Mouse (Mus musculus) hindbrain, embryonic 10.5 days (tissue): ENCODE data around the gene Olfr446. TPM values are rescaled to one million over a fixed set of nuclear protein-coding genes. Genes with fewer than 3 reads are reported as not detected.

Source experiments
- DNase-seq: peaks from one replicate; pipeline ENCODE4 v3.0.0-alpha.2; 2017; ENCODE audit warnings: low spot score
- H3K27ac ChIP-seq: fragments of 300-500 bp; sonication (generic); 2 replicates; pipeline ENCODE4 v1.5.1; 2016; ENCODE audit warnings: mild to moderate bottlenecking, moderate library complexity
- H3K27me3 ChIP-seq: fragments of 300-500 bp; sonication (generic); 2 replicates; pipeline ENCODE4 v1.6.1; 2016; ENCODE audit warnings: mild to moderate bottlenecking; ENCODE audit not compliant: poor library complexity, insufficient read depth, severe bottlenecking
- H3K36me3 ChIP-seq: fragments of 300-500 bp; sonication (generic); 2 replicates; pipeline ENCODE4 v1.6.1; 2016; ENCODE audit warnings: mild to moderate bottlenecking, moderate library complexity
- H3K4me1 ChIP-seq: fragments of 300-500 bp; sonication (generic); replicated peaks from 2 replicates; pipeline ENCODE4 v1.6.1; 2016; ENCODE audit warnings: mild to moderate bottlenecking
- H3K4me3 ChIP-seq: fragments of 300-500 bp; sonication (generic); 2 replicates; pipeline ENCODE4 v1.5.1; 2016; ENCODE audit warnings: mild to moderate bottlenecking, moderate library complexity
- H3K9me3 ChIP-seq: fragments of 300-500 bp; sonication (generic); 2 replicates; pipeline ENCODE4 v1.6.1; 2016; ENCODE audit warnings: mild to moderate bottlenecking, moderate library complexity
- WGBS: fragments of 180-500 bp; shearing (Covaris S2); methylation state at CpG from one replicate; pipeline ENCODE4 v1.1.7; 2016; 5-methylcytosine and 5-hydroxymethylcytosine counted together
- polyA plus RNA-seq: library from polyadenylated mRNA; unstranded; fragments of >200 nt; fragmentation: Nextera tagmentation; extraction: Ambion mirVana; gene quantifications from 2 replicates; pipeline ENCODE4 v1.2.1, GENCODE M21; 2016

Gene Olfr446
- polyA plus RNA-seq = not detected in 2 replicates

- no peak within 1 kb of the TSS for H3K4me3 ChIP-seq
- no peaks in the 10 kb centered on the region for H3K4me1 ChIP-seq
- no peaks in the 10 kb centered on the region for H3K27me3 ChIP-seq
- H3K36me3 ChIP-seq = no peaks in the 10 kb centered on the region
- H3K9me3 ChIP-seq = no peaks in the 10 kb centered on the region
- 80% methylated on average over 2 of the region's 2 CpGs for WGBS
- no peak for DNase-seq
- no peak within 1 kb of the TSS for H3K27ac ChIP-seq
Measured at GRCm38 (mm10) chr6:42921077-42921476, at the start of gene Olfr446. Gene Olfr446 (plus strand): TSS chr6:42921377.

- no peak for DNase-seq
- no peaks in the 10 kb centered on the region for H3K4me1 ChIP-seq
- no peak overlapping the region for H3K27ac ChIP-seq
- H3K4me3 ChIP-seq = no peak overlapping the region
- 0 out of 2 replicates have a peak, but pooled peaks cover 3% of the 10 kb centered on the region for H3K9me3 ChIP-seq
- no peaks in the 10 kb centered on the region for H3K27me3 ChIP-seq
- no peaks in the 10 kb centered on the region for H3K36me3 ChIP-seq
Measured at GRCm38 (mm10) chr6:42876323-42876722, 44.9 kb upstream of the Olfr446 start.

GRCm38 (mm10) chr6:42890141-42890540 is 31.0 kb upstream of the Olfr446 start, which contains the start of gene Olfr448:
Gene Olfr448 (plus strand): TSS chr6:42890441.
- H3K27me3 ChIP-seq = no peaks in the 10 kb centered on the region
- 96% methylated on average over 1 of the region's 1 CpGs for whole genome bisulfite sequencing
- H3K4me1 ChIP-seq = no peaks in the 10 kb centered on the region
- H3K27ac ChIP-seq = no peak within 1 kb of the TSS
- no peak within 1 kb of the TSS for H3K4me3 ChIP-seq
- no peaks in the 10 kb centered on the region for H3K36me3 ChIP-seq
- no peaks in the 10 kb centered on the region for H3K9me3 ChIP-seq
- no peak for DNase-seq

DNA sequence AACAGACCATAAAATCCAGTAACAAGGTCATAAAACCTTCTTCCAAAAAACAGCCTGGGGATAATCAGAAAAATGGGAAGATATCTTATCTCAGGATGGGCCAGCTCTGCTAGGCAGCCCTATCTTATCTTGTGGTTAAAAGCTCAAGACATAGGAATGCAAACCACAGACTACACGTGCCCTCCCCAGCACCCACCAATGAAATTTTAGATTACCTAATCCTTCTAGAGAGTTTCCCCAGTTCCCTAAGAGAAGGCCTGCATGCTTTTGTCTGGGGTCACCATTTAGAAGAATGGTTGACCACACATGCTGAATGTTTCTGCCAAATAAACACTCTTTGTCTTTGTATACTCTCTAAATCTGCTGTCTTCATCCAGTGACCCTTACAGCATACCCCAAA is 20.8 kb upstream of the Olfr446 start:
- Histone ChIP-seq H3K36me3 (no peaks in the 10 kb centered on the region), H3K9me3 (no peaks in the 10 kb centered on the region), H3K27ac (no peak overlapping the region), H3K4me3 (no peak overlapping the region), H3K27me3 (peaks cover 3% of the 10 kb centered on the region), H3K4me1 (peaks cover 10% of the 10 kb centered on the region; the same call in 1 of the 2 replicates)
- DNase-seq = no peak
- 33% methylated on average over 1 of the region's 1 CpGs for WGBS

- no peak within 1 kb of the TSS for H3K27ac ChIP-seq
- no peak within 1 kb of the TSS for H3K4me3 ChIP-seq
- no peaks in the 10 kb centered on the region for H3K36me3 ChIP-seq
- no peak for DNase-seq
- H3K4me1 ChIP-seq = no peaks in the 10 kb centered on the region
- no peaks in the 10 kb centered on the region for H3K9me3 ChIP-seq
- H3K27me3 ChIP-seq = peaks cover 3% of the 10 kb centered on the region; the same call in 1 of the 2 replicates
Measured at GRCm38 (mm10) chr6:42908578-42908977, 12.6 kb upstream of the Olfr446 start, which contains the start of gene Olfr447. Gene Olfr447 (plus strand): TSS chr6:42908878.

DNA sequence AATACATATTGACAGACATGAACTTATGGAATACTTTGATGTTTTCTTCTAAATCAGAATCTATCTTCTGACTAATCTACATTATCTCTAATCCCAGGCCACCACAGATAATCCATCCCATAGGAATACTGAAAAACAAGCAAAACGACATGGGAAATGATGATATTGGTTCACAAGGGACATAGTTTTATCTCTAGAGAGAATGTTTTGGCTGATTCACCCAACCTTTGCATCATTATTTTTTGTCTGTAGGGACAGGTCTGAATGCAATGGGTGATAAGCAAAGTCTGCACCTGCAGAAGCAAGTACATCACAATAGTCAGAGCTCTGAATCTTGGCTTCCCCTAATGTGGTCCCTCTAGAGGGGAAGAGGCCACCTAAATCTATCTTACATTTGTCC is 27.6 kb downstream of the Olfr446 start, which contains the start of gene Olfr444:
Gene Olfr444 (plus strand): TSS at position 301 of the 400 bp plus-strand sequence.
- no peak within 1 kb of the TSS for H3K27ac ChIP-seq
- H3K36me3 ChIP-seq = no peaks in the 10 kb centered on the region
- no peak for DNase-seq
- H3K27me3 ChIP-seq = no peaks in the 10 kb centered on the region
- WGBS = 76% methylated on average over 1 of the region's 1 CpGs
- H3K4me1 ChIP-seq = no peaks in the 10 kb centered on the region
- H3K9me3 ChIP-seq = peaks cover 14% of the 10 kb centered on the region; the same call in 1 of the 2 replicates
- H3K4me3 ChIP-seq = no peak within 1 kb of the TSS

DNA sequence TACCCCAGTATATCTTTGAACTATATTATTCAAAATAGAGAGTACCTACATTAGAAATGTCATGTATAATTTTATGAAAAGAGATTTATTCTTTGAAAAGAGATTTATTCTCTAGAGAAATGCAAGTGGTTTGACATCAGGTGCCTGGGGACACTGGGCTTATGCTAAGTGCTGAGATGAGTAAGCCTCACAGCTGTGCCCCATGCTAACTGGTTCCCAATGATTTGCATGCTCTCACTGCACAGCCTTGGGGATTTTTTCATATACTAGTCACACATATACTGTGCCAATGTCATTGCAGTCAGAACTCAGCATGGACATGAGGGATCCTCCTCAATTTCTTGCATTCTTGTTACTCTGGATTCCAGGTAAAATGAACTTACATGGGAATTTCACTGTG is 59.2 kb downstream of the Olfr446 start:
- DNase-seq = no peak
- no peaks in the 10 kb centered on the region for H3K4me1 ChIP-seq
- no peak overlapping the region for H3K4me3 ChIP-seq
- H3K27me3 ChIP-seq = no peaks in the 10 kb centered on the region
- H3K9me3 ChIP-seq = no peaks in the 10 kb centered on the region
- H3K36me3 ChIP-seq = no peaks in the 10 kb centered on the region
- H3K27ac ChIP-seq = no peak overlapping the region

Other genes starting within 250 kb of the Olfr446 start
- 110 and 130 TPM in 2 replicates for gene Tcaf1, start 211.3 kb upstream of the Olfr446 start, polyA plus RNA-seq
- gene Olfr453, start 182.0 kb upstream of the Olfr446 start, polyA plus RNA-seq = not detected in 2 replicates
- gene Olfr38, start 165.0 kb upstream of the Olfr446 start, polyA plus RNA-seq = not detected in 2 replicates
- not detected in 2 replicates for gene Olfr452, start 136.3 kb upstream of the Olfr446 start, polyA plus RNA-seq
- gene Olfr450, start 109.4 kb upstream of the Olfr446 start, polyA plus RNA-seq = not detected in 2 replicates
- gene Olfr449, start 87.0 kb upstream of the Olfr446 start, polyA plus RNA-seq = not detected in 2 replicates
- not detected in 2 replicates for gene Olfr448, start 30.9 kb upstream of the Olfr446 start, polyA plus RNA-seq
- gene Olfr447, start 12.5 kb upstream of the Olfr446 start, polyA plus RNA-seq = not detected in 2 replicates
- not detected in 2 replicates for gene Olfr444, start 27.7 kb downstream of the Olfr446 start, polyA plus RNA-seq
- gene Olfr441, start 185.0 kb downstream of the Olfr446 start, polyA plus RNA-seq = not detected in 2 replicates
- gene Olfr237-ps1, start 225.2 kb downstream of the Olfr446 start, polyA plus RNA-seq = not detected in 2 replicates
- not detected in 2 replicates for gene Olfr437, start 241.9 kb downstream of the Olfr446 start, polyA plus RNA-seq